Mouse (Mus musculus) embryonic facial prominence, embryonic 10.5 days (tissue): ENCODE measurements around the gene Nfix. TPM values are rescaled to one million over a fixed set of nuclear protein-coding genes. Genes with fewer than 3 reads are reported as not detected.

Experiments
- DNase-seq: peaks from one replicate; pipeline ENCODE4 v3.0.0-alpha.2; 2017; ENCODE audit warnings: low spot score
- H3K27ac ChIP-seq: fragments of 300-500 bp; sonication (generic); replicated peaks from 2 replicates; pipeline ENCODE4 v1.5.1; 2016; ENCODE audit warnings: mild to moderate bottlenecking
- H3K27me3 ChIP-seq: fragments of 300-500 bp; sonication (generic); replicated peaks from 2 replicates; pipeline ENCODE4 v1.6.1; 2016; ENCODE audit warnings: low read depth, mild to moderate bottlenecking; ENCODE audit not compliant: poor library complexity, severe bottlenecking
- H3K36me3 ChIP-seq: fragments of 300-500 bp; sonication (generic); replicated peaks from 2 replicates; pipeline ENCODE4 v1.6.1; 2016; ENCODE audit warnings: mild to moderate bottlenecking, moderate library complexity
- H3K4me1 ChIP-seq: fragments of 300-500 bp; sonication (generic); 2 replicates; pipeline ENCODE4 v1.6.1; 2016
- H3K4me3 ChIP-seq: fragments of 300-500 bp; sonication (generic); 2 replicates; pipeline ENCODE4 v1.5.1; 2016; ENCODE audit warnings: mild to moderate bottlenecking, moderate library complexity
- H3K9me3 ChIP-seq: fragments of 300-500 bp; sonication (generic); 2 replicates; pipeline ENCODE4 v1.6.1; 2016; ENCODE audit warnings: mild to moderate bottlenecking
- WGBS: fragments of 180-500 bp; shearing (Covaris S2); methylation state at CpG from one replicate; pipeline ENCODE4 v1.1.7; 2016; 5-methylcytosine and 5-hydroxymethylcytosine counted together
- polyA plus RNA-seq: library from polyadenylated mRNA; unstranded; fragments of >200 nt; fragmentation: Nextera tagmentation; extraction: Ambion mirVana; gene quantifications from 2 replicates; pipeline ENCODE4 v1.2.1, GENCODE M21; 2016

The Nfix gene
- polyA plus RNA-seq, 1 experiment from 2014 or later, result 0.77 TPM

GRCm38 (mm10) chr8:84659936-84660818 lies 140.0 kb downstream of the Nfix start:
- peaks cover 4% of the 10 kb centered on the region; the same call in 1 of the 2 replicates for H3K36me3 ChIP-seq
- H3K27me3 ChIP-seq, result no peaks in the 10 kb centered on the region
- DNase-seq, result peak; percentile 86
- no peaks in the 10 kb centered on the region for H3K9me3 ChIP-seq
- peak overlapping the region; percentile 96 for H3K27ac ChIP-seq
- under 1% methylated on average over 33 of the region's 33 CpGs for WGBS
- H3K4me1 ChIP-seq, result peaks cover 67% of the 10 kb centered on the region
- H3K4me3 ChIP-seq, result peak overlapping the region; percentile 99

GRCm38 (mm10) chr8:84658951-84659350 lies 141.2 kb downstream of the Nfix start:
- H3K4me1 ChIP-seq, result peaks cover 75% of the 10 kb centered on the region
- H3K4me3 ChIP-seq, result peak overlapping the region; percentile 99
- no peak for DNase-seq
- H3K27me3 ChIP-seq, result no peaks in the 10 kb centered on the region
- H3K27ac ChIP-seq, result peak overlapping the region; percentile 96
- 71% methylated on average over 1 of the region's 1 CpGs for WGBS
- H3K36me3 ChIP-seq, result peaks cover 4% of the 10 kb centered on the region; the same call in 1 of the 2 replicates
- no peaks in the 10 kb centered on the region for H3K9me3 ChIP-seq

- DNase-seq, result no peak
- peak overlapping the region; percentile 59 for H3K4me3 ChIP-seq
- H3K36me3 ChIP-seq, result peaks cover 4% of the 10 kb centered on the region; the same call in 1 of the 2 replicates
- no peaks in the 10 kb centered on the region for H3K9me3 ChIP-seq
- H3K27ac ChIP-seq, result peak overlapping the region; percentile 97
- 33% methylated on average over 4 of the region's 4 CpGs for WGBS
- no peaks in the 10 kb centered on the region for H3K27me3 ChIP-seq
- peaks cover 75% of the 10 kb centered on the region for H3K4me1 ChIP-seq
Measured at GRCm38 (mm10) chr8:84657680-84658079, 142.5 kb downstream of the Nfix start.

- no peak for DNase-seq
- H3K9me3 ChIP-seq, result no peaks in the 10 kb centered on the region
- H3K36me3 ChIP-seq, result peaks cover 4% of the 10 kb centered on the region; the same call in 1 of the 2 replicates
- H3K27ac ChIP-seq, result peak overlapping the region; percentile 97
- peaks cover 75% of the 10 kb centered on the region for H3K4me1 ChIP-seq
- peak overlapping the region; percentile 59 for H3K4me3 ChIP-seq
- no peaks in the 10 kb centered on the region for H3K27me3 ChIP-seq
Measured at GRCm38 (mm10) chr8:84657203-84657602, 142.9 kb downstream of the Nfix start.

GRCm38 (mm10) chr8:84656641-84657126 lies 143.5 kb downstream of the Nfix start:
- Histone ChIP-seq H3K36me3 (peaks cover 3% of the 10 kb centered on the region; the same call in 1 of the 2 replicates), H3K4me3 (peak overlapping the region; percentile 59), H3K4me1 (peaks cover 75% of the 10 kb centered on the region), H3K9me3 (no peaks in the 10 kb centered on the region), H3K27ac (peak overlapping the region; percentile 97), H3K27me3 (no peaks in the 10 kb centered on the region)
- peak; percentile 90 for DNase-seq
- WGBS, result 0% methylated on average over 23 of the region's 23 CpGs

GRCm38 (mm10) chr8:84656191-84656525 lies 144.0 kb downstream of the Nfix start:
- peaks cover 77% of the 10 kb centered on the region for H3K4me1 ChIP-seq
- H3K27ac ChIP-seq, result peak overlapping the region; percentile 97
- DNase-seq, result peak; percentile 96
- no peaks in the 10 kb centered on the region for H3K9me3 ChIP-seq
- peak overlapping the region; percentile 59 for H3K4me3 ChIP-seq
- no peaks in the 10 kb centered on the region for H3K36me3 ChIP-seq
- 1% methylated on average over 10 of the region's 10 CpGs for WGBS
- H3K27me3 ChIP-seq, result no peaks in the 10 kb centered on the region

DNA sequence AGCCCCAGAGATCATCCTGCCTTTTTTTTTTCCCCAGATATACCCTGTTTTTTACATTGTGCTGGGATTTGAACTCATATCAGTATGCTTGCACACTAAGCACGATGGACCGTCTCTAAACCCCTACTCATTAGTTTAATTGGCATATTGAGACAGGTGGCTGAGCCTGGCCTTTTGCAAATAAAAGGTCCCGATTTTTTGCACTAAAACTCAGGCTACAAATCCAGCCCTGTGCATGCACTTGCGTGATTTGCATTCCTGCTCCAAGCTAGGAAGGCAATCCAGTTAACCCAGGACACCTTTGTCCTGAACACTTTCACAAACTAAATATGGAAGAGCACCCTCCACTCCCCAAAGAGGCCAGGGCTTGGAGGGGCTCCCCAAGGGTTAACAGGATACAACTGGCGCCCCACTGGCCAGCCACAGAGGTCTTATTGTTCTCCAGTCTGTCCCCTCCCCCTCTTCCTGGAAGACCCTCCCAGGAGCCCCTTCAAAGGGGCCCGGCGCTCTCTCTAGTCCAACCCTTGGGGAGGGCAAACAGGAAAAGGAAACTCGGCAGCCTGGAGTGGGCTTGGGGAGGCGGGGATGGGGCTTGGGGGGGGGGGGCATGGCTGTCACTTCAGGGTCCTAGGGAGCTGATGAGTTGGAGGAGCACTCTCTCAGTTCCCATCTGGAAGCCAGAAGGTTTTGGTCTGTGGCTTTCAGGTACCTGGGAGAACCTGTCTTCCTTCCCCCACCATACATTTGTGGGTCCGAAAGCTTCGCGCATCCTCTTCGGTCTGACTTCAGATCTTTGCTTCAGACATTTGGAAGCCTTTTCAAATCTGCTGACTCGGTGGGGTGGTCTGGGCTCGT lies 144.6 kb downstream of the Nfix start:
- peaks cover 79% of the 10 kb centered on the region for H3K4me1 ChIP-seq
- under 1% methylated on average over 15 of the region's 15 CpGs for WGBS

GRCm38 (mm10) chr8:84654597-84654996 lies 145.5 kb downstream of the Nfix start:
- peaks cover 76% of the 10 kb centered on the region for H3K4me1 ChIP-seq
- WGBS, result 25% methylated on average over 4 of the region's 4 CpGs
- H3K4me3 ChIP-seq, result peak overlapping the region; percentile 59; the same call in 1 of the 2 replicates
- peak; percentile 67 for DNase-seq
- no peaks in the 10 kb centered on the region for H3K36me3 ChIP-seq
- peak overlapping the region; percentile 97 for H3K27ac ChIP-seq
- no peaks in the 10 kb centered on the region for H3K9me3 ChIP-seq
- no peaks in the 10 kb centered on the region for H3K27me3 ChIP-seq

More for the DNA sequence above, 144.6 kb downstream of the Nfix start:
- DNase-seq, result peak; percentile 93
- H3K27me3 ChIP-seq, result no peaks in the 10 kb centered on the region
- no peaks in the 10 kb centered on the region for H3K9me3 ChIP-seq
- no peaks in the 10 kb centered on the region for H3K36me3 ChIP-seq
- peak overlapping the region; percentile 59 for H3K4me3 ChIP-seq
- peak overlapping the region; percentile 97 for H3K27ac ChIP-seq

GRCm38 (mm10) chr8:84653092-84653631 lies 147.0 kb downstream of the Nfix start:
- Histone ChIP-seq H3K4me1 (peaks cover 62% of the 10 kb centered on the region), H3K27ac (peak overlapping the region; percentile 75), H3K4me3 (peak overlapping the region; percentile 16; the same call in 1 of the 2 replicates)

DNA sequence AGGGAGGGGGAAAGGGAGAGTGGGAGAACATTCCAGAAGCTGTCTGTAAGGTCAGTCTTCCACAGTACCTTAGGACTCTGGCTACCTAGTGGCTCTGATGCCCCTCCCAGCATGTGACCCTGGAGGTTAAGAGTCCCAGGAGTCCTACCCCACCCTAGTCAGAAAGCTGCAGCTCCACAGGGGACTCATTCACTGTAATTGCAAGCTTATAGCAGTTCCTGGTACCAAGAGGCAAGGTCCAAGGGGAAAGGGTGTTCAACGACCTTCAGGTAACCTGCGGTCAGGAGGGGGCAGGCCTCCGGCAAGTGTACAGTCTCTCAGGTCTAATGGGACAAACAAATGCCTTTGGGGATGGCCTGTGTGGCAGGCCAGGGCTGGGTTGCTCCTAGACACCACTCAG lies 149.9 kb downstream of the Nfix start:
- H3K9me3 ChIP-seq, result no peaks in the 10 kb centered on the region
- peaks cover 47% of the 10 kb centered on the region for H3K4me1 ChIP-seq
- H3K36me3 ChIP-seq, result no peaks in the 10 kb centered on the region
- no peak for DNase-seq
- H3K4me3 ChIP-seq, result no peak overlapping the region; the same call in 1 of the 2 replicates
- no peaks in the 10 kb centered on the region for H3K27me3 ChIP-seq
- 38% methylated on average over 3 of the region's 3 CpGs for WGBS
- H3K27ac ChIP-seq, result peak overlapping the region; percentile 81

More at GRCm38 (mm10) chr8:84653092-84653631, 147.0 kb downstream of the Nfix start:
- no peak for DNase-seq
- WGBS, result 55% methylated on average over 9 of the region's 9 CpGs
- Histone ChIP-seq H3K36me3 (no peaks in the 10 kb centered on the region), H3K27me3 (no peaks in the 10 kb centered on the region), H3K9me3 (no peaks in the 10 kb centered on the region)
